Mouse (Mus musculus) layer of hippocampus, adult 11-12 months (tissue): Measurements from ENCODE around the gene Mbnl1.
"Not testable (repeated sequence)": the region's sequence is repeated elsewhere in the genome, so short reads cannot be mapped to it uniquely, and the experiment has no call there.

ENCODE experiments used
- DNase-seq: peaks from one replicate; pipeline ENCODE4 v3.0.0; 2022; ENCODE audit warnings: low spot score

The Mbnl1 gene

GRCm38 (mm10) chr3:60494774-60495535, 22.3 kb downstream of the Mbnl1 start:
- DNase-seq: not testable (repeated sequence)

- DNase-seq: no peak
Observed at GRCm38 (mm10) chr3:60496197-60496596, 23.6 kb downstream of the Mbnl1 start.

GRCm38 (mm10) chr3:60498151-60498550, 25.5 kb downstream of the Mbnl1 start:
- DNase-seq: no peak

GRCm38 (mm10) chr3:60498646-60499045, 26.0 kb downstream of the Mbnl1 start:
- DNase-seq: no peak

DNA sequence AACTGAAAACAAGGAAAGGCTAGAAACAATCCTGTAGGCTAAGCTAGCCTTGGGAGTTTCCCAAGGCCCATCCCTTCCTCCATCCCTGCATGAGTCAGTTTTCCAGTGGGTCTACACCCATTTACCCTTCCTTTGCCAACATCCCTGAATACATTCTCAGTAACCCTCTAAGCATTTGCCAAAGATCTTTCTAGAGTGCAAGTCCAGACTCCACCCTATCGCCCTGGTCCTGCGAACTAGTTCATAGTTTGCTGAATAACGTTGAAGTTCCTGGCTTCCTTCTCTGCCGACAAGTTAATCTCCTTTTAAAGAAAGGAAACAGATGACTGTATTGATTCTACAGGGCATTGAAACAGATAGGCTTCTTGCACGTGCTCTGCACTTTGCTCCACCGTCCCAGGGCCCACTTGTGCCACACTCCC, 26.5 kb downstream of the Mbnl1 start:
- no peak for DNase-seq

GRCm38 (mm10) chr3:60499718-60500450, 27.3 kb downstream of the Mbnl1 start:
- DNase-seq: no peak

DNA sequence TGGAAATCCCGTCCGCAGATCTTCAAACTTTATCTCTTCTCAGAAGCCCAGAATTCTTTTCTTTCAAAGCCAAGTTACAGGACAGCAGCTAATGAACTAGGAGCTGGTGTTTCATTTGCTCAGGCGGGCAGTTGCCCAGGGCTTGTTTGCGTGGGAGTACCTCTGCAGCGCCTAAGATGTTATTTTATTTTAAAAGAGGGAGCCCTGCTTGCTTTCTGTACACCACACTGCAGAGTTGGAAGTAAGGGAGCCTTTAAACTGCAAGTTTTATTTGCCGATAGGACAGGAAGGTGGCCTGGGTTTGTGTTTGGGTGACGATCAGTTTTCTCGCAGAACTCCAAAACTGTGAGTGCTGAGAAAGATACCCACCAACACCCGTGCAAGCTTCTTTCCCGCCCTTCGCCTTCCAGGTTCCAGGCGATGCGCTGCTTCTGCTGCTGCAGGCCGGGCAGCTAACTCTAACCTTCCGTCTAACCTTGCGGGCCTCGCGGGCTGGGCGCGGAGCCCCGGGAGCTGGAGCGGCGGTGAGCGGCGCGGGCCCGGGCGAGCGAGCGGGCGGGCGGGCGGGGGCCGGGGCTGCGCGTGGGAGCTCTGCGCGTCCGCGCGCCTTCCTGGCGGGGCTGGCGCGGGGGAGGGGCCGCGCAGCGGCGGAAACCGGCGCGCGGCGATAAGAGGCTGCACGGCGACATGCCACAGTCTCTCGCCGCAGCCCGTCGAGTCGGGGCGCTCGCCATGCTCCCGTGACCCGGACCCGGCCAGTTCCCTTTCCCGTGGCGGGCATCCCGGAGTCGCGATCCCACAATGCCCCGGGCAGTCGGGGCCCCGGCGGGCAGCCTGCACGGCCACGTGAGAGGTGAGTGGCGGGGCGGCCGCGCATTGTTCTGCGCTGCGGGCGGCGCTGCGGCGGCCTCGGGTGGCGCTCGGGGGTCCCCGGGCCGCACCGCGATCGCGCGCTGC, 28.2 kb downstream of the Mbnl1 start:
- DNase-seq: peak; percentile 84

- DNase-seq: peak; percentile 58
Observed at GRCm38 (mm10) chr3:60501561-60502151, 29.0 kb downstream of the Mbnl1 start.

DNA sequence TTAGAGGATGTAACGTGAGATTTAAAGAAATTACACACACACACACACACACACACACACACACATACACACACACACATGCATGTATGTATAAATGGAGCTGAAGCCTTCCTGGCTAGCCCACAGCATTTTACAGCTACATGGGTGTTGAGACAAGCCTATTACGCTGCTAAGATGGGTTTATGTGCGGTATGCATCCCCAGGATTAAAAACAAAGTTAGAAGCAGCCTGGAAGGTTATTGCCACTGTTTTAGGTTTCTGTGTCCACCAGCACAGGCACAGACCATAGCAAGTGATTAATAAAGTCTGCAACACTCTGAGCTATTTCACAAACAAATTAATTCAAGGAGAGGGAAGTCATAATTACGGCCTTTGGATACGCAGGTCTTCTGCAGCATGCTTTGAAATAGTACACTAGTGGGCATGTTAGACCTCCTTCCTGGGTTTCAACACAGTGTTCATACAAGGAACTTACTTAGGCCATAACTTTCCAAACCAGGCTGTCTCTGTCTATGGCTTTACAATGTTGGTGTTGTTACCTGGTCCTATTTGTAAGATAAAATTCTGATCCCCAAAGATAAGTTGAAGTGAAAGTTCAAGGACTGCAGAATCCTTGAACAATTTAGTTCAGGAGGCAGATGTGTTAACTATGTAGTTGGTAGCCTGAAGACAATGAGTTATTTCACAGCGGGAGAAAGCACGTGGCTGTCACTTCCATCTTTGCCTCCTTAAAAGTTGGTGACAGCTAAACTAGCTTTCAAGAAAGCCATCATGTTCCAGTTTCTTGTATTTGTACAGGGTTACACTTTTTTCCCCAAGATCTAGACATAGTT, 29.7 kb downstream of the Mbnl1 start:
- DNase-seq: no peak

GRCm38 (mm10) chr3:60503196-60503595, 30.6 kb downstream of the Mbnl1 start:
- DNase-seq: no peak

DNA sequence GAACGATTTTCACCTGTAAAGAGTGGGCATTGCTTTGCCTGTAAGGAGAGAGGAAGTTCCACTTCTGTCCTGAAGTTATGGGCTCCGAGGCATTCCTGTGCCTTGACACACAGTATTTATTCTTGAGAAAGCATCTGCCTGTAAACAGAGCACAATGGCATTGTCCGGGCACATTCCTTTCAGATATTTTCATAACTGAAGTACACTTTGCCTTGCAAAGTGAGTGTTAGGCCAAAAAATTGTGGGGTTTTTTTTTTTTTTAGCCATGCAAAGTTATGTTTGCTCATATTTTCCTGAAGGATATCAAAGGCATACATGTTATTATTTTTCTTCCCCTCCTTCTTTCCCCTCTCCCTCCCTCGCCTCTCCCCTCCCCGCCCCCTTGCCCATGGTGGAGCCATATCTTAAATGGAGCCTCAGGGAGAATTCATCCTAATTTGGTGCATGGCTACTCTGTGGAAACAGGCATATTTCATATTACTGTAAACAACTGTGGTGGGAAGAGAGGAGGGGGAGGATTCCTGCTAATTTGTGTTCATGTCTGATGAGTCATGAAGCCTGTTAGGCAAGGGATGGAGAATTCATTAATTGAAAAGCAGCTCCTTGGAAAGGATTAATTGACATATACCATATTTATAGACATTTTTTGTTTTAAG, 32.3 kb downstream of the Mbnl1 start:
- DNase-seq: no peak

GRCm38 (mm10) chr3:60506821-60507220, 34.2 kb downstream of the Mbnl1 start:
- no peak for DNase-seq

GRCm38 (mm10) chr3:60507496-60507895, 34.9 kb downstream of the Mbnl1 start:
- no peak for DNase-seq

GRCm38 (mm10) chr3:60507979-60508378, 35.3 kb downstream of the Mbnl1 start:
- no peak for DNase-seq

- no peak for DNase-seq
Observed at GRCm38 (mm10) chr3:60511197-60511596, 38.6 kb downstream of the Mbnl1 start.

- no peak for DNase-seq
Observed at GRCm38 (mm10) chr3:60513337-60513736, 40.7 kb downstream of the Mbnl1 start.

GRCm38 (mm10) chr3:60513746-60514145, 41.1 kb downstream of the Mbnl1 start:
- DNase-seq: no peak

DNA sequence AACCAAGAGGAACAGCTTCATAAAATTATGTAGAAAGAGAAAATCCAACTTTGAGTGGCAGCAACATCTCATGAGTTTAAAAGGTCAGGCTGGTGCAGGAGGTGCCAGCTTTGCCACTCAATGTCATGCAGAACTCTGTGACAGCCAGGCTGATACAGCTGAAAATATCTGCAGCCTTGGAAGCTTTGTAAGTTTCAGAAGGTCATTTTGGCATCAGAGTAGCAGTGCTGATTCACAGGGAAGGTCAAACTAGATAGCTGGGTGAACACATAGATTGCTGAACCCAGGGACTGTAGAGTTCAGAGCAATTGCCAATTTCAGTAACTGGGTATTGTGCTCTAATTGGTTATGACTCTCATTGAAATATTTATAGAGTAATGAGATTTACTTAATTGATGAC, 42.8 kb downstream of the Mbnl1 start:
- no peak for DNase-seq

DNA sequence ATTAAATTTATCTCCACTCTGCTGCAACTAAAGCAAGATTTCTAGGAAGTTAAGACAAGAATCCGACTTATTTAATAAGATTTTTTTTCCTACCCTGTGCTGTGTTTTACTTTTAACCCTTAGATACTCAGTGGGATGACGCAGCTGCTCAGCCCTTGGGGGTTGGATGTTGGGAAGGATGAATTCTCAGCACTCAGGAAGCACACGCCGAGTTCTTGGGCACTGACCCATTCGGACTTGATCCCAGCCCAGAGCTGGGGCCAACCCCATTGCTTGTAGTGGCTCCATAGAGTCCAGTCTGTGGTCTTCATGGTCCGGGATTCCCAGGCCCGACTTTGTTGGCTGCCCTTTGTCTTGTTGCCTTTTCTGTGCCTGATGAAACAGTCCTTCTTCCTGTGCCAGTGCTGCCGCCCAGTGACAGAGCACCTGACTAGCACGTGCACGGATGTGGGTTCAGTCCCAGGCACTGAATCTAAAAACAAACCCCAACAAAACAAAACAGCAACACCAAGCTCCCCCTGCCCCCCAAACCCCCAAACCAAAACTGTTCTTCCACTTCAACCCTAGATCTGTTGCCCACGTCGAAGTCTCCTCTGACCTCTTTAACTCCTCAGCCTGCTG, 43.5 kb downstream of the Mbnl1 start:
- peak; percentile 76 for DNase-seq

- DNase-seq: no peak
Observed at GRCm38 (mm10) chr3:60517234-60517787, 44.7 kb downstream of the Mbnl1 start.
